Mouse (Mus musculus) testis, adult 2 months (tissue): ENCODE data around the gene Il12b.

Source experiments
- CTCF ChIP-seq: fragments of 200-500 bp; IDR thresholded peaks from 2 replicates; pipeline ENCODE4 v1.5.1; 2012; ENCODE audit warnings: low read depth, mild to moderate bottlenecking, inconsistent platforms, low read length, moderate library complexity; ENCODE audit not compliant: control insufficient read depth, insufficient read depth, insufficient replicate concordance
- POLR2A ChIP-seq: fragments of 200-500 bp; IDR thresholded peaks from 2 replicates; pipeline ENCODE4 v1.6.1; 2012; ENCODE audit warnings: low read depth, mild to moderate bottlenecking, inconsistent platforms, low read length, moderate library complexity; ENCODE audit not compliant: control insufficient read depth

- no peak for TF ChIP-seq CTCF
- no peak for TF ChIP-seq POLR2A
Measured at GRCm38 (mm10) chr11:44398356-44398755, 1.5 kb upstream of the Il12b start.
